Mouse (Mus musculus) embryonic stem cell, embryonic (primary cell): ENCODE data around the gene Ube2c.

ENCODE experiments used
- CTCF ChIA-PET, 4 experiments: fragments of 300-600 bp in 2 of 4; fragments of 350-600 bp in 2 of 4; sonication (Branson Sonifier 250); formaldehyde crosslinking; loops; one replicate each; lab custom pipeline; 2022; ENCODE audit warnings: inconsistent platforms in 2 of 4; lab: Charles Lee
- POLR2A ChIA-PET, 4 experiments: fragments of 300-600 bp in 2 of 4; fragments of 350-600 bp in 2 of 4; sonication (Branson Sonifier 250); formaldehyde crosslinking; loops; one replicate each; lab custom pipeline; 2022; ENCODE audit warnings: antibody characterized with exemption in 4 of 4, inconsistent platforms in 1 of 4; lab: Charles Lee

Gene Ube2c

DNA sequence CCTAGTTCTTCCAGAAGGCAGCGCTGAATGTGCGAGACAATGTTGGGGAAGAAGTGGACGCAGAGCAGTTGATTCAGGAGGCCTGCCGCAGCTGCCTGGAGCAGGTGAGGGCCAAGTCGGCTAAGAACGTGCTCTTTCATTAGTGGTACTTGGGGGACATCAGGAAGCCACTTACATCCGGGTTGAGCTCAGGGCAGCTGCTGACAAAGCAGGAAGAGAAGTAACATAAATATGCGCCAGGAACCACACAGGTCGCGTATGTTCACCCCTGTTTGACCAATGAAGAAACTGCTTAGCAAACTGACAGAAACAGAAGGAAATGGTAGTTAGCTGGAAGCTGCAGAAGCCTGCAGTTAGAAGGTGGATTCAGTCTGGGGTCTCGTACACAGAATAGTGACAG is 15.6 kb upstream of the Ube2c start:
- POLR2A ChIA-PET = interaction anchor here in 3 of 4 experiments (0.7 to 11.6 kb wide), 8 partner anchors 8 to 284 kb away, joined by 3 to 114 read pairs (median 4); partner anchors contain the start of gene Ube2c (in 2 of the 3)
- CTCF ChIA-PET = interaction anchor here in 2 of 4 experiments (0.6 to 1.6 kb wide), 3 partner anchors 13 to 1261 kb away, joined by 3 to 4 read pairs (median 4); no protein-coding TSS in a partner anchor

DNA sequence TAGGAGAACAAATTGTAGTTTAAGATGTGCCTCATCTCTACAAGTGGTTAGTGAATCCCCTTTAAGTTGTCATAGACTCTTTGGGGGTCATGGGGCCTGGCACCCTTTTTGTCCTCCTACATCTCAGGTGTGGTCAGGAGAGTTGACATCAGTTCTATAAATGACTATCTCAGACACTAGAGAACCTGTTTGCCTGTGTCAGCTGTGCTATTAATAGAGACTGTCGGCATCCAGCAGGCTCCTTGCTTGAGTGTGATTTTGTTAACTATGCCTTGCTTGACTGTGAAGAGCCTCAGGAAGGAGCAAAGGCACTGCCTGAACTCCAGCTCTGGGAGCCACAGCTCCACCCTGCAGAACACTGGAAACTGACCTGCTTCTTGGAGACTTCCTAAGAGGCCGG is 14.9 kb upstream of the Ube2c start:
- CTCF ChIA-PET = interaction anchor here in 2 of 4 experiments (0.6 to 1.6 kb wide), 2 partner anchors 14 to 1261 kb away, joined by 4 read pairs; no protein-coding TSS in a partner anchor
- POLR2A ChIA-PET = interaction anchor here (0.6 to 11.6 kb wide), 9 partner anchors 8 to 198 kb away, joined by 3 to 114 read pairs (median 5); partner anchors contain the start of genes Ube2c (in 2 of the 4) and Zswim1 (in 1 of the 4)

DNA sequence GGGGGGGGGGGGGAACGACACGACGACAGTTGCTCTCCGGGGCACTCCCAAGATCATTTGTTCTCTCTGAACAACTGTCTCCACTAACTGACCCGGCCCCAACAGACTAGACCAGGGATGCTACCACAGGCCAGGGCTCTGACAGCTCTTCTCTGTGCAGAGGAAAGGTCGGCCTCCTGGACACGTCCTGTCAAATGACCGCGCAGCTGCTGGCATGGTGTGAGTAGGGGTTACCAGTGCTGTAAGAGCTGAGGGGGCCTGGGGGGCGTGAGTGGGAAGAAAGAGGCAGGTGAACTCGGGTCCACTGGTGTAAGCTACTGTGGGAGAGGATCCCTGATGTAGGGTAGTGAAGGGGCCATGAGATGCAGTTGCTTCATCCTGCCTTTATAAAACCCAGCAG is 11.9 kb upstream of the Ube2c start:
- POLR2A ChIA-PET = interaction anchor here (0.6 to 19.8 kb wide), 16 partner anchors 9 to 118 kb away, joined by 3 to 366 read pairs (median 4); partner anchors contain the start of genes Ube2c (in 3 of the 4), Dnttip1 (in 2 of the 4), Wfdc3 (in 2 of the 4) and Acot8 (in 1 of the 4)

DNA sequence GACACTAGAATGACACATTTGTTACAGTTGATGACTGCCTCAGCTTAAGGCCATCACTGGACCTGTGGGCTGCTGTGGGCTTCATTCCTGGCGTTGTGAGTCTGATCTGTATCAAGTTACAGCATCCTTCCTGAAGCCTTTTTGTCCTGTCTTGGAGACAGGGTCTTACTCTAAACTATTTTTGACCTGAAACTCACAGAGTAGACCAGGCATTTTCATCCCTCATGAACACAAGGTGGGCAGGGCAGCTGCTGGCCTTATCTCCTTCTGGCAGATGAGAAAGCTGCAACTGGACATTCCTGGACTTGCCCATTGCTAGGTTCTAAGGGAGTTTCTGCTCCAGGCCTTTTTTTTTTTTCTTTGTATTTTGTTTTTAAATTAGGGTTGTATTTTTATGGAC is 11.0 kb upstream of the Ube2c start:
- ChIA-PET CTCF (no interaction called here), POLR2A (interaction anchor here (0.6 to 19.8 kb wide), 12 partner anchors 9 to 144 kb away, joined by 3 to 366 read pairs (median 6); partner anchors contain the start of genes Ube2c (in 2 of the 4), Acot8 (in 1 of the 4), Dnttip1 (in 1 of the 4) and Snx21 (in 1 of the 4))

More for the DNA sequence above, 11.9 kb upstream of the Ube2c start:
- CTCF ChIA-PET = interaction anchor here in 2 of 4 experiments (0.6 to 0.9 kb wide), 2 partner anchors 36 to 240 kb away, joined by 4 read pairs; no protein-coding TSS in a partner anchor

DNA sequence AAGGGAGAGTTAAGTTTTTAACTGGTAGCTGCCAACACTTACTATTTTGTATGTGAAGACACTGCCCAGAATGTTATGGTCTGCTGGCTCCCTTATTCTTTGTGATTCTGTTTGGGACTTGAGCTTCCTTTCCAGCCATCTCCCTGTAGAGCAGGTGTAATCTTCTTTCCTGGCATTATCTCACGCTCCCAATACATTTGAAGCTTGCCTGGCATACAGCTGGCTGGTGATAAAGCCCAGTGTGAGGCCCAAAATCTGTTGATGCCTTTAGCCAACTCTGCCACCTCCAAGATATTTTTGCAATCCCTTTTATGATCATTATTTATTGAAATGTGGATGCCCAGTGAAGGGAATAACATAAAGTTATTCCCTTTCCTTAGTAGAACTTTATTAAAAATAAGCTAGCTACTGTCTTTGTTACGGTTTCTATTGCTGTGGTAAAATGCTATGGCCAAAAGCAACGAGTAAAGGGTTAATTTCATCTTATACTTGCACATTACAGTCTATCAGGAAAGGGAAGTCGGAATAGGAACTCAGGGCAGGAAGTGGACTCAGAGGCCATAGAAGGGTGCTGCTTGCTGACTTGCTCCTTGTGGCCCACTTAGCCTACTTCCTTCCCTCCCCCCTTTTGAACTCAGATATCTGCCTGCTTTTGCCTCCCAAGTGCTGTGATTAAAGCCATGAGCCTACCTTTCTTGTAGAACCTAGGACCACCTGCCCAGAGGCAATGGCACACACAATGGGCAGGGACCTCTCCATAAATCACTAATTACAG is 9.5 kb upstream of the Ube2c start:
- CTCF ChIA-PET = interaction anchor here in 1 of 4 experiments (5.0 kb wide), 1 partner anchor 33 kb away, joined by 17 read pairs; no protein-coding TSS in a partner anchor
- POLR2A ChIA-PET = interaction anchor here (0.5 to 19.8 kb wide), 23 partner anchors 8 to 316 kb away, joined by 3 to 366 read pairs (median 7); partner anchors contain the start of genes Snx21 (in 3 of the 4), Ube2c (in 3 of the 4), Acot8 (in 1 of the 4) and Dnttip1 (in 1 of the 4)

DNA sequence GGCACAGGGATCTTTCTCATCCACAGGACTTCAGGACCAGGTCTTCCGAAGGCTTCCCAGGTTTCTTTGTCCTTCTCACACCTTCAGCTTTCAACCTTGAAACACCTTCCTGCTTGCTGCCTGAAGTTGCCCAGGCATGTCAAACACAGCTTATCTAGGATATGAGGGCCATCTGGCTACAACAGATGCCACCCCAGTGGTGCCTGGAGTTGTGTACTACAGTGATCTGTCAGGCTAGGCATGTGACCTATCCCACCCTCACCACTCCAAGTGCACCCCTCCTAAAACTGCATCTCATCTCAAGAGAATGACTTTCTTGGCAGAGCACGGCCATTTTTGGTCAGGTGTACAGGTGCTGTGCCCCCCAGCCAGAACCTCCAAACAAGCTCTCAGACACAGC is 8.2 kb upstream of the Ube2c start:
- ChIA-PET POLR2A (interaction anchor here in 3 of 4 experiments (0.6 to 19.8 kb wide), 41 partner anchors 7 to 318 kb away, joined by 3 to 366 read pairs (median 6); partner anchors contain the start of genes Ube2c (in 3 of the 3), Acot8 (in 2 of the 3), Dnttip1 (in 2 of the 3) and Snx21 (in 2 of the 3)), CTCF (interaction anchor here (0.6 to 5.0 kb wide), 9 partner anchors 12 to 116 kb away, joined by 3 to 17 read pairs (median 5); no protein-coding TSS in a partner anchor)

DNA sequence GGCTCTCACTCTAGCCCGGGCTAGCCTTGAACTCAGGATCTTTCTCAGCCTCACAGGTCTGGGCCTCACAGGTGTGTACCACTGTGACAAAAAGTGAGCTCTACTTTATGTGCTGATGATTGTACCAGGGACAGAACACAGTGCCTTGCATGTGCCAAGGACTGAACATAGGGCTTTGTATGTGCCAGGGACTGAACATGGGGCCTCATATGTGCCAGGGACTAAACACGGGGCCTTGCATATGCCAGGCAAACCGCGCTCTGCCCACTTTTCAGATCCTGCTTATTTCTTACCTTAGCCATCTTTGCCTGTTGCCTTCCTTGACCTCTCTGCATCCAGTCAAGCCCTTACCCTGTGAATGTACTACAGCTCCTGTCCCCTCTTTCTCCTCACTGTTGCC is 7.7 kb upstream of the Ube2c start:
- CTCF ChIA-PET = interaction anchor here (0.5 to 5.0 kb wide), 9 partner anchors 12 to 732 kb away, joined by 3 to 17 read pairs (median 5); no protein-coding TSS in a partner anchor
- POLR2A ChIA-PET = interaction anchor here in 3 of 4 experiments (0.8 to 19.8 kb wide), 36 partner anchors 7 to 319 kb away, joined by 3 to 366 read pairs (median 6); partner anchors contain the start of genes Acot8 (in 2 of the 3), Dnttip1 (in 2 of the 3), Snx21 (in 2 of the 3) and Ube2c (in 2 of the 3)

DNA sequence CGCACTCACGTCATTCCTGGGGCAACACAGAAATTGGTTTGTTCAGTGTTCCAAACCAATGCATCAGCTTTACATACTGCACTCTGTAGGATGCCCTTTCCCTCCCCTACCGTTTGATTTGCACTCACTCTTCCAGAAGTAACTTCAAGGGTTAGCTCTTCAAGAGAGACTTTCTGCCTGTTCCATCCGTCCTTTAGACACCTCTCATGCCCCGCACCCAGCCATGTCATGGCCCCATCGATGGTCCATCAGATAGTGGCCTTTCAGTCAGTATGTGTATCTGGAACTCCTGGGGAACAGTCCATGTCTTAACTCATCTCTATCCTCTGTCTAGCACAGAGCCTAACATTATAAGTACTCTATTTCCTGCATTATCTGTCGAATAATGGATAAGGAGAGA is 7.1 kb upstream of the Ube2c start:
- POLR2A ChIA-PET = interaction anchor here in 3 of 4 experiments (0.8 to 19.8 kb wide), 25 partner anchors 7 to 319 kb away, joined by 3 to 366 read pairs (median 7); partner anchors contain the start of genes Acot8 (in 2 of the 3), Snx21 (in 2 of the 3), Ube2c (in 2 of the 3) and Zswim3 (in 2 of the 3)
- CTCF ChIA-PET = interaction anchor here (0.9 to 5.0 kb wide), 8 partner anchors 11 to 190 kb away, joined by 3 to 17 read pairs (median 5); no protein-coding TSS in a partner anchor

DNA sequence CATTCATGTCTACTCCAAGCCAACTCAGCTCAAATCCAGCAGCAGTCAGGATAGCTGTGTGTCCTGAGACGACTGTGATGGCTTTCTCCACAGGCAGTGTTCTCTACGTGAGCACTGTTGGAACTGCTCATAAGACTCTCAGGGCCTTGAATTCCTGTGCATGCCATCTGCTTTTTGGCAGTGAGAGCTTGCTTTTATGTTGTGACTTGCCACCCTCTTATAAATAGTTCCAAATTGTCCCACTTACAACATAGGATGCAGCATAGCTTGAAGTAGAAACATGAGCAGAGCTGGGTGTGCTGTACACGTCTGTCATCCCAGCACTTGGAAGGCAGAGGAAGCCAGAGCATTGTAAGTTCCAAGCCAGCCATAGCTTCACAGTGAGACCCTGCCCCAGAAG is 3.9 kb upstream of the Ube2c start:
- ChIA-PET POLR2A (interaction anchor here in 3 of 4 experiments (0.9 to 19.8 kb wide), 16 partner anchors 9 to 101 kb away, joined by 3 to 366 read pairs (median 5); partner anchors contain the start of genes Acot8 (in 2 of the 3), Zswim1 (in 2 of the 3), Zswim3 (in 2 of the 3) and Dnttip1 (in 1 of the 3)), CTCF (interaction anchor here in 2 of 4 experiments (0.7 to 1.7 kb wide), 4 partner anchors 19 to 28 kb away, joined by 3 to 5 read pairs (median 3); no protein-coding TSS in a partner anchor)

DNA sequence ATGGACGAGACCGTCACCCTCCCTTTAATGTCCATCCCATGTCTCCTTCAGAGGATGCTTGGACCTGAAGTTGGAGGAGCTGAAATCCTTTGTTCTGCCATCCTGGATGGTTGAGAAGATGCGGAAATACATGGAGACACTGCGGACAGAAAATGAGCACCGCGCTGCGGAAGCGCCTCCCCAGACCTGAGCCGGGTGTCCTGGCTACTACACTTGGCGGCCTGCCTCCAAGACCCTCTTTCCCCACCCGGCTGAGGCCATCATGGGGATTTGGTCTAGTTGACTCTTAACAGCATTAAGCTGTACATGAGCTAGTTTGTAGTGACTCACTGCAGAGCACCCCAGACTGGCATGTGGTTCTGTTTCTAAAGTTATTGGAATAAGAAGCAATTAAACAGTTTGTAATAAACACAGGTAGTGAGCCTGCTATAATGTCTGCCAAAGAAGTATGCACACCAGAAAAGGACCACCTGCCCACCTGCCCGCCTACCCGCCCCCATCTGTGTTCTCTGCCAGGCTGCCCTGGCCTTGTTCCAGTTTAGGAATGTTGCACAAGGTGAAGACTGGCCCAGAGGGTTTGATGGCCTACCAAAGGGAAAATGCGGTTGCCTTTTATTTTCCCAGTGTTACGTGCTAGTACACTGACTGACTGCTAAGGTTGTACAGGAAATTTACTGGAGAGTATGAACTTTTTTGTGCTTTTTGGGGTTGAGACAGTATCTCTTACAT is 1.7 kb upstream of the Ube2c start:
- POLR2A ChIA-PET = interaction anchor here in 3 of 4 experiments (0.7 to 19.8 kb wide), 20 partner anchors 9 to 1706 kb away, joined by 3 to 366 read pairs (median 4); partner anchors contain the start of genes Acot8 (in 2 of the 3), Dnttip1 (in 2 of the 3), Wfdc3 (in 2 of the 3) and Zswim3 (in 2 of the 3)
- CTCF ChIA-PET = interaction anchor here in 2 of 4 experiments (0.6 to 1.7 kb wide), 3 partner anchors 26 to 190 kb away, joined by 3 to 5 read pairs (median 4); partner anchors contain the start of gene Zswim1 (in 1 of the 2)

DNA sequence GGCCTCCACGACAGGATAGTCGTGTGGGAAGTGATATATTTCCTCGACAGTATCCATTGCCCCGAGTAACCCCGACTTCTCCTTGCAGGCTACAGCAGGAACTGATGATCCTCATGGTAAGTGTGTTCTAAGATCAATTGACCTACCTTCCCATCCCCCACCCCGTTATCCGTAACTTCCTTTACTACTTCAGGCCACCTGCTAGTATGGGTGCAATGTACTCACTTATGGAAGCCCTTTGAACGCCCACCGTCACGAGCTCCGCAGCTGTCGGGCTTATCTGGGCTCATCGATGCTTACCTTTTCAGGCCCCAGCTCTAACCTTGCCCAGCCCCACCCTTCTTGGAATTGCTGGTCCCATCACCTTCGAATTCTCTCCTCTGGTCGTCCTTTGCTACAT is 581 bp downstream of the Ube2c start:
- POLR2A ChIA-PET = interaction anchor here in 3 of 4 experiments (0.8 to 19.8 kb wide), 32 partner anchors 10 to 309 kb away, joined by 3 to 366 read pairs (median 6); partner anchors contain the start of genes Snx21 (in 3 of the 3), Zswim1 (in 3 of the 3), Acot8 (in 2 of the 3) and Pltp (in 2 of the 3)
- CTCF ChIA-PET = interaction anchor here in 2 of 4 experiments (1.0 to 1.9 kb wide), 6 partner anchors 14 to 183 kb away, joined by 3 to 7 read pairs (median 4); no protein-coding TSS in a partner anchor

DNA sequence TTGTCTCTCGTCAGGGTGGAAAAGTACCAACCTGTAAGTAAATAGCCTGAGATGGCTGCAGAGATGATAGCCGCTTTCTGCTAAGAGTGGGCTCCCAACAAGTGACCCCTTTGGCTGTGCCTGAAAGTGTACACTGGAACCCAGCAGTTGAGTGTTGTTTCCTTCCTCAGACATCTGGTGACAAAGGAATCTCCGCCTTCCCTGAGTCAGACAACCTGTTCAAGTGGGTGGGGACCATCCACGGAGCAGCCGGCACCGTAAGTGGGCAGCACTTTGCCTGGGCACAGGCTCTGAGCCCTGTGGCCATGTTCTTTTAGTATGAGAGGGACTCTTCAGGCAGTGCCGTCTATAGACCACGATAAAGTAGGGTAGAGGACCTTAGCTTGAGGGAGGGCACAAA is 1.4 kb downstream of the Ube2c start:
- POLR2A ChIA-PET = interaction anchor here in 3 of 4 experiments (0.6 to 19.8 kb wide), 13 partner anchors 12 to 53 kb away, joined by 4 to 366 read pairs (median 13); partner anchors contain the start of genes Snx21 (in 3 of the 3), Acot8 (in 2 of the 3), Zswim1 (in 2 of the 3) and Zswim3 (in 2 of the 3)
- CTCF ChIA-PET = interaction anchor here in 2 of 4 experiments (1.2 to 1.9 kb wide), 5 partner anchors 13 to 23 kb away, joined by 3 to 7 read pairs (median 3); partner anchors contain the start of gene Snx21 (in 1 of the 2)

DNA sequence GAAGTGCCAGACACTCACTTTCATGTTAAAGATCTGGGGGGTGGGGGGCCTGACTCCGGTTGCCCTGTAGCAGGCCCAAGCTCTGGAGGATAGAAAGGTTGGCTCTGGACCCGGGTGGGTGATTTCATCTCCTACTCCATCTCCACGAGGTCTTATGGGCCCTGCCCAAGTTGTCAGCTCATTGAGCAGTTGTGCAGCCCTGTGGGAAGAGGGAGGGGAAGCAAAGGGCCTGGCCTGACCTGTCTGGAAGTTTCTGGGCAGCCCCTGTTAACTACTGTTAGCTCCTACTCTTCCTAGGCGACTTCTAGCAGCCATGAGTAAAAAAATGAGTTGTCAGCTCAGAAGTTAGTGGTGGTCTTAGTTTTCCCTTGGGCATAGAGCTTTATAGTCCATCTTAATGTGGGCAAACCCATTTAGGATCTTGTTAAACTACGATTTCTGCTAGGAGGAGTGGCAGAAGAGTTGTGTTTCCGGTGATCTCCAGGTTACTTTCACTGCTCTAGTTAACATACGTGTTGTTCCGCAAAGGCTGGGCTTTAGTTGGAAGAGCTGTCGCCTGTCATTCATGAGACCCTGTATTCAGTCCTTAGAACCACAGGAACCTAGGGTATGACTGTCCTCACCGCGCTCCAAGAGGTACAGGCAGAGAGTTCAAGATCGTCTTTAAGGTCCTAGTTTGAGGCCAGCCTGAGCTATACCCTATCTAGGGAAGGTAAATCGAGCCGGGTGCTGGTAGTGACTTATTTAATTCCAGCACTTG is 3.7 kb downstream of the Ube2c start:
- ChIA-PET POLR2A (interaction anchor here in 3 of 4 experiments (0.7 to 19.8 kb wide), 25 partner anchors 9 to 233 kb away, joined by 3 to 366 read pairs (median 6); partner anchors contain the start of genes Snx21 (in 3 of the 3), Acot8 (in 2 of the 3), Zswim1 (in 2 of the 3) and Zswim3 (in 2 of the 3)), CTCF (interaction anchor here in 2 of 4 experiments (0.5 to 1.7 kb wide), 7 partner anchors 11 to 104 kb away, joined by 3 to 8 read pairs (median 6); partner anchors contain the start of gene Snx21 (in 1 of the 2))

DNA sequence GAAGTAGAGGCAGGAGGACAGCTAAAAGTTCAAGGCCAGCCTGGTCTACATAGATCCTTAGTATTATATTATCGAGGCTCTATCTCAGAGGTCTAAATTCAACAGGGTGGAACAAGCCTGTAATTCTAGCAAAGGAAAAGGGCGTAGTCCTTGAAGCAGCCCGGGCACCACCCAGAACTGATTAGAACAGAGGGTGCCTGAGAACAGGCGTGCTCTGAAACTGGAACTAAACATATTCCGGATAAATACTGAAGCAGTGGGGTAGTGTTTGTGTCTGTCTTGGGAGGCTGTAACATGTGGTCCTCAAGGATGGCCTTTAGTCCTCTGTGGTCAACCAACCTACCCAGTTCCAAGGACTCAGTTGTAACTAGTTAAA is 4.3 kb downstream of the Ube2c start:
- CTCF ChIA-PET = interaction anchor here in 2 of 4 experiments (1.0 to 1.7 kb wide), 5 partner anchors 10 to 20 kb away, joined by 4 to 8 read pairs (median 6); partner anchors contain the start of gene Snx21 (in 1 of the 2)

DNA sequence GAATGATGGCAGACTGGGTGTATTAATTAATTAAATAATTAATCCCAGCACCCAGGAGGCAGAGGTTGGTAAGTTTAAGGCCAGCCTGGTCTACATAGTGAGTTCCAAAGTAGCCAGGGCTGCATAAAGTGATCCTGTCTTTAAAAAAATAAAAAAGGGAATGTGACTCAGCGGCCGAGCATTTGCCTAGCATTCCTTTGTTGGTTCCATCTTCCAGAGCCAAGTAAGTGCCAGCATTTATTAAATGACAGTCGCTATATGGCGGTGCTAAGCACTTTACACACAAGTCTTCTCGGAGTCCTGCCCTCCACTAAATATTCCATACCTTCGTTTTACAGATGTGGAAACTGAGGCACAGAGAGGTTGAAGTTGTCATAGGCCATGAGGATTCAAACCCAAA is 6.4 kb downstream of the Ube2c start:
- POLR2A ChIA-PET = interaction anchor here (0.6 to 23.4 kb wide), 15 partner anchors 9 to 82 kb away, joined by 3 to 366 read pairs (median 5); partner anchors contain the start of genes Acot8 (in 2 of the 4), Snx21 (in 2 of the 4), Zswim3 (in 2 of the 4) and Tnnc2 (in 1 of the 4)
- CTCF ChIA-PET = interaction anchor here in 2 of 4 experiments (1.6 to 1.9 kb wide), 3 partner anchors 10 to 18 kb away, joined by 6 to 14 read pairs (median 9); partner anchors contain the start of gene Snx21 (in 1 of the 2)

More for the DNA sequence above, 4.3 kb downstream of the Ube2c start:
- POLR2A ChIA-PET = interaction anchor here in 3 of 4 experiments (0.7 to 19.8 kb wide), 16 partner anchors 10 to 50 kb away, joined by 3 to 366 read pairs (median 13); partner anchors contain the start of genes Snx21 (in 3 of the 3), Acot8 (in 2 of the 3), Zswim1 (in 2 of the 3) and Zswim3 (in 2 of the 3)
